9 mouse cellular contexts compared by ENCODE assay signal in the genomic region with DNA sequence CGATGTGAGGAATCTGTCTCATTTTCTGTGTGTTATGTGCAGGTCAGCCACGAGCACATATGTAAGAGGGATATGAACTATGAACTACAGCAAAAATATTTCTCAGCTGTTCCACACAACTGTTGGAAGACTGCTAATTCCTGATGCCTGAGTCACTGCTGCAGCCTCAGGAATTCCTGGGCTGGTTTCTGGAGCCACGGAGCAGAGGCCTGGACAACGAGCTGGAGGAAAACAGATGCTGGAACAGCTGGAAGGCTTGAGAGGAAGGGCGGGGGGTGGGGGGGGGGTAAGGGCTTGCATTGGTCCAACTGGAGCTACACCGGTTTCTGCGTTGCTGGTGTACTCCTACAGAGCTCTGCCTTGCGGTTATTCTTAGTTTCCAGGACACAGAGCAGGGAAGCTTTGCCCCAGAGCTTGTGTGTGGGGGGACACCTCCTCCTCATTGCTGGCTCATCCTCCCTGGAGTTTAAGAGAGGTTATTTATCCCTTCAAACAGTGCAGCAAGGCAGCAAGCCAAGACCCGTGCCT. TPM values are rescaled to one million over a fixed set of nuclear protein-coding genes. Genes with fewer than 3 reads are reported as not detected.
DNase-seq lines count a peak whose midpoint lies in the region.
"Had no signal": no experiment of that assay in that cellular context is flagged by ENCODE, and none has a peak within 500 bp of the region (broad histone marks: within the 10 kb centered on the region; RNA-seq: fewer than 3 reads in every experiment).

No protein-coding gene starts in this region.

- peak; percentile 29 to 43 for DNase-seq in urinary bladder, postnatal 36 days (ENCODE audit: low spot score in 2 of 2)
- DNase-seq in urinary bladder, adult 2 months (ENCODE audit: low spot score) = no peak
- peak; percentile 28 for DNase-seq in gastrocnemius, postnatal 10 days
- DNase-seq in kidney, adult 8-10 months = peak; percentile 16 to 27
- peak; percentile 38 for DNase-seq in lung, postnatal 14 days
- DNase-seq in thymus, postnatal 10 days (ENCODE audit: low spot score in 2 of 2) = no peak
- no peak for DNase-seq in layer of hippocampus, adult 9-10 months (ENCODE audit: low spot score)
- DNase-seq in B cell, adult 2 months = no peak
- DNase-seq: liver, embryonic 13.5 days had no signal

RNA-seq across cellular contexts. Expression of a gene that starts 22.6 kb away (rescaled TPM):
- 471 and 572 TPM in 2 replicates for polyA plus RNA-seq in urinary bladder, adult 2 months (2012; rRNA removed)
- total RNA-seq in gastrocnemius, postnatal 10 days (2021) = 100 to 1,000 TPM; 485 to 609 TPM

Comparison
In these comparisons a context has a peak if more than half of its experiments do, and no peak if none do; other contexts are left out.
1. DNase-seq: peak in urinary bladder, postnatal 36 days (2 of 2), gastrocnemius, postnatal 10 days (single experiment), kidney, adult 8-10 months (2 of 2) and lung, postnatal 14 days (single experiment); none in urinary bladder, adult 2 months (single experiment), thymus, postnatal 10 days (0 of 2), layer of hippocampus, adult 9-10 months (single experiment) and B cell, adult 2 months (0 of 2).